Mouse (Mus musculus) megakaryocyte, embryonic 14.5 days (primary cell): ENCODE data around the gene B3galt4.

Experiments used
- FLI1 ChIP-seq: IDR thresholded peaks from 2 replicates; pipeline ENCODE4 v1.6.1; 2012; ENCODE audit warnings: low read length, inconsistent platforms, mixed read lengths
- GATA1 ChIP-seq: IDR thresholded peaks from 3 replicates; pipeline ENCODE4 v1.6.1; 2012; ENCODE audit warnings: mixed read lengths, low read length, inconsistent platforms, borderline replicate concordance

DNA sequence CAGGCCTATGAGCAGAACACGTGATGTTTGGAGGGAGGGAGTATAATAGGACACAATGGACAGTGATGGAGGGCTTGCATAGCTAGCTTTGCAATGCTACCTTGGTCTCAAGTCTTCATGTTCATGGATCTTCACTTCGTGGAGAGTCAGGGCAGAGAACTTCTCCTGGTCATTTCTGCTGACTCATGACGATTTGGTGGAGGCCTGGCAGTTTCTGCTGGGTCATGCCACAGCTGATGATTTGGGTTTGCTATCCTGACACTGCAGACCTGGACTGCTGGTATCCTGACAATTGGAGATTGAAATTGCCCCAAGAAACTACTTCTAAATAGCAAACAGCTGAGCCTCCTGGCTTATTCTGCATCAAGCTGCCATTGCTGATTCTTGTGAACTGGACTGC is 22.3 kb upstream of the B3galt4 start:
- TF ChIP-seq GATA1 (no peak), FLI1 (no peak)
